Mouse (Mus musculus): ENCODE measurements around the gene Tceal8.
"Not testable (repeated sequence)": the region's sequence is repeated elsewhere in the genome, so short reads cannot be mapped to it uniquely, and the experiment has no call there.

DNA sequence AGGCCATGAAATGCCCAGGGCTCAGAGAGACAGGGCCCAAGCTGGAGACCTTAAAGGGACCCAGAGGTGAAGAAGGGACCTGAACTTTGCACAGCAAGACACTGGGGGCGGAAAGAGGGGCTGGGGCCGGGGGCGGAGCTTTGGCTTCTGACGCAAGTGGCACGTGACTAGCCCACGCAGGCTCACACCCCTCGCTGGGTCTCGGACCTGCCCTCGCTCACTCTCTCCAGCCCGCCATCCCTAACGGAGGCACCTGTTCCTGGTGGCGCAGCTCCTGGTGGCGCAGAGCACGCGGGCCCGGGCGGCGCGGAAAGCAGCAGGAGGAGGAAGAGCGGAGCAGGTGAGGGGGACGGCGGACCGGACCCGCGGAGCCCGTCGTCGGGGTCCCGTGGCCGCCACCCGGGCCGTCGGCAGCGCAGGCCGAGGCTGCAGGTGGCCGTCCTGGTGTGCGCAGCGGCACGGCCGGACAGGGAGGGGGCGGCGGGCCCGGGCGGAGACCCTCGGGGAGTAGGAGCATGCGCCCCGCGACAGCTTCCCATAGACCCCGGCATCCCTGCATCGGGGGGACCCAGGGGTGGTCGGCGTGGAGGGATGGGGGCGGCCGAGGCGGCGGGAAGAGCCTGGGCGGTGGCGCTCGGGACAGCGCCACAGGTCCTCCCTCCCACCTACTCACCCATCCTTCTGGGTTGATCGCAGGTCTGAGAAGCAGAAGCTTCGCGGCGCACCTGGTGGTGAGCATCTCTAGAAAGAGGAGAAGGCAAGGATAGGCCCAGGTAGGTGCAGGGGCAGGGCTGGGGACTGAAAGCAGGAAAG is 33.1 kb downstream of the Tceal8 start, which contains the start of gene Bex4:
- TF ChIP-seq CTCF (IDR thresholded peaks at IDR 0.05; ENCODE audit: low read depth, low read length); GATA1 (IDR thresholded peaks at IDR 0.05; ENCODE audit: borderline replicate concordance, low read length); TAL1 (conservative IDR thresholded peaks at IDR 0.05; ENCODE audit: low read depth, low read length); POLR2AphosphoS5 (IDR thresholded peaks at IDR 0.05; ENCODE audit: insufficient replicate concordance, low read depth, low read length); GATA2 (IDR thresholded peaks at IDR 0.05; ENCODE audit: borderline replicate concordance, low read depth, low read length): not testable (repeated sequence)
